Mouse (Mus musculus) stomach, embryonic 14.5 days (tissue): ENCODE measurements around the gene Pkd2l1. TPM values are rescaled to one million over a fixed set of nuclear protein-coding genes. Genes with fewer than 3 reads are reported as not detected.
"Not testable (repeated sequence)": the region's sequence is repeated elsewhere in the genome, so short reads cannot be mapped to it uniquely, and the experiment has no call there.

ENCODE experiments used
- ATAC-seq: fragments of 200-750 bp; cut with Nextera tagmentation; 2 replicates; pipeline ENCODE4 v1.8.0; 2017; ENCODE audit warnings: low read depth, moderate TSS enrichment; ENCODE audit not compliant: insufficient number of reproducible peaks, insufficient read depth, low FRiP score
- H3K27ac ChIP-seq: fragments of 300-500 bp; sonication (generic); 2 replicates; pipeline ENCODE4 v1.5.1; 2014; ENCODE audit warnings: mild to moderate bottlenecking, low read length, moderate library complexity, mixed read lengths
- H3K27me3 ChIP-seq: fragments of 300-500 bp; sonication (generic); 2 replicates; pipeline ENCODE4 v1.6.1; 2014; ENCODE audit warnings: low read length, control low read depth, mixed read lengths; ENCODE audit not compliant: control insufficient read depth, insufficient read depth
- H3K36me3 ChIP-seq: fragments of 300-500 bp; sonication (generic); 2 replicates; pipeline ENCODE4 v1.6.1; 2014; ENCODE audit warnings: mild to moderate bottlenecking, control low read depth, low read length, moderate library complexity, mixed read lengths; ENCODE audit not compliant: control insufficient read depth, insufficient read depth
- H3K4me1 ChIP-seq: fragments of 300-500 bp; sonication (generic); 2 replicates; pipeline ENCODE4 v1.6.1; 2014; ENCODE audit warnings: low read length, control low read depth, mixed read lengths; ENCODE audit not compliant: control insufficient read depth, insufficient read depth
- H3K4me2 ChIP-seq: fragments of 300-500 bp; sonication (generic); replicated peaks from 2 replicates; pipeline ENCODE4 v1.6.1; 2014; ENCODE audit warnings: low read depth, low read length, control low read depth
- H3K4me3 ChIP-seq: fragments of 300-500 bp; sonication (generic); 2 replicates; pipeline ENCODE4 v1.5.1; 2014; ENCODE audit warnings: low read depth, low read length, control low read depth
- H3K9ac ChIP-seq: fragments of 300-500 bp; sonication (generic); replicated peaks from 2 replicates; pipeline ENCODE4 v1.6.1; 2014; ENCODE audit warnings: low read depth, mild to moderate bottlenecking, control low read depth, low read length, moderate library complexity, mixed read lengths
- H3K9me3 ChIP-seq: fragments of 300-500 bp; sonication (generic); 2 replicates; pipeline ENCODE4 v1.6.1; 2016; ENCODE audit warnings: low read depth, low read length, control low read depth; ENCODE audit not compliant: control insufficient read depth
- WGBS: fragments of 180-500 bp; shearing (Covaris S2); extraction: QIAGEN DNeasy Blood & Tissue Kit; methylation state at CpG from one replicate; pipeline ENCODE4 v1.1.7; 2014; 5-methylcytosine and 5-hydroxymethylcytosine counted together
- polyA plus RNA-seq: library from polyadenylated mRNA; unstranded; fragments of >200 nt; fragmentation: Nextera tagmentation; extraction: Ambion mirVana; gene quantifications from 2 replicates; pipeline ENCODE4 v1.2.1, GENCODE M21; 2014

Gene Pkd2l1
- polyA plus RNA-seq, 1 experiment from 2014 or later = not detected

DNA sequence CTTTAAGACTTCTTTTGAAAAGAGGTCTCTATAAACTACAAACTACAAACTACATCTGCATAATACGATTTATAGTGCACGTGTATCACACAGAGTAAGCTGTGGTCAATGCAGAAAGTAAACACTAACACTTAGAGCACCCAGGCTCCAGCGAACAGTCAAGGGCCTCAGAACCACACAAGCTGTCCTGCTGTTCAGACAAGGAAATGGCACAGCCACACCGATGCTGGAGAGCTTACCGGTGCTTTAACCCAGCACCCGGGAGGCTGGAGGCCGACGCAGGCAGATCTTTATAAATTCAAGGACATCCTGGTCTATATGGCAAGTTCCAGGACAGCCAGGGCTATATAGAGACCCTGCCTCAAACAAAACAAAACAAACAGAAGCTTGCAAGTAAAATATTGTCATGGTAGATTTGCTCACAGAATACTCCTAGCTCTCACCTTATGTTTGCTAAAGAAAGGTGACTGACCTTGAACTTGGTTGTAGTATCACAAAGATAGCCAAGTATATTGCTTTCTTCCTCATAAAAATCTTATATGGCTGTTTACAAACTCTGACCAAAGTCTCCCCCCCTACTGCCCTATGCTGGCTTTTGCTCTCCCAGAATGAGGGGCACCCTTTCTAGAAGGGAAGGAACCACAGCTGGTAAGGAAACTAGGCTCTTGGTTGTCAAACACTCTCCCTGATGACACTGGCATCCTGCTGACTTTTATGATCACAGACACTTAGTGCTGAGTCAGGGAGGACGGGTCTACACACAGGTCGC lies 64.3 kb downstream of the Pkd2l1 start:
- Histone ChIP-seq H3K9ac (no peak overlapping the region), H3K27ac (no peak overlapping the region), H3K4me1 (no peaks in the 10 kb centered on the region), H3K27me3 (no peaks in the 10 kb centered on the region), H3K4me3 (no peak overlapping the region), H3K36me3 (peaks cover 63% of the 10 kb centered on the region), H3K9me3 (no peaks in the 10 kb centered on the region), H3K4me2 (no peak overlapping the region)
- no peak for ATAC-seq
- WGBS = 91% methylated on average over 10 of the region's 10 CpGs

DNA sequence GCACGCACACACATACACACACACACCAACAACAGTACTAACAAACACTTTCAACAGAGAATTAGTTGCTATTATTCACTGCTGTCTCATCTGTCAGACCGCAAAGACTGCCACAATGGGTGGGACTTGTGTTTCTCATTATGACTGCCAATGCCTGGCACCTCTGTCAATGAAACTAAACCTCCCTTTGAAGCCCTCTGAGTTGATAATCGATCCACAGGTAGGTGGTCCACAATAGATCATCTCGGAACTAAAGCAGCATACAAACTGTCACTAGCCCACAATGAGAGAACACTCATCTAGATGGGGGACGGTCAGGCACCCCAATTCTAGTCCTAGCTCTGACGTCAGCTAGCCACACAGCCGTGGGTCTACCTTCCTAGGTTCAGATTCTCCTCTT lies 71.1 kb downstream of the Pkd2l1 start:
- no peaks in the 10 kb centered on the region for H3K4me1 ChIP-seq
- no peak overlapping the region for H3K4me2 ChIP-seq
- no peak overlapping the region for H3K27ac ChIP-seq
- WGBS = 93% methylated on average over 7 of the region's 7 CpGs
- no peaks in the 10 kb centered on the region for H3K9me3 ChIP-seq
- H3K36me3 ChIP-seq = peaks cover 47% of the 10 kb centered on the region
- ATAC-seq = no peak
- no peak overlapping the region for H3K9ac ChIP-seq
- H3K4me3 ChIP-seq = no peak overlapping the region
- no peaks in the 10 kb centered on the region for H3K27me3 ChIP-seq

DNA sequence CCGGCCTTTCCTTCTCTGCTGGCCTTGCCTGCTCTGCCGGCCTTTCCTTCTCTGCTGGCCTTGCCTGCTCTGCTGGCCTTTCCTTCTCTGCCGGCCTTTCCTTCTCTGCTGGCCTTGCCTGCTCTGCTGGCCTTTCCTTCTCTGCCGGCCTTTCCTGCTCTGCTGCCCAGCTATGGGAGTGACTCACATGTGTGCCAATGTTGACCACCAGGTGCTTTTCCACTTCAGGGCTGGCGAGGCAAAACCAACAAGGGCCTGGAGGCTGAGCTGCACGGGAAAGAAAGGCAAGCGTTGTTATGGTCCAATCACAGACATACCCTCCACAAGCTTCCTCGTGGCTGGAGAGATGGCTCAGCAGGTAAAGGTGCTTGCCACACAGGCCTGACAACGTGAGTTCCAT lies 71.6 kb downstream of the Pkd2l1 start:
- H3K4me1 ChIP-seq, H3K9me3 ChIP-seq, H3K9ac ChIP-seq, H3K4me3 ChIP-seq, H3K4me2 ChIP-seq, ATAC-seq, H3K27ac ChIP-seq, H3K27me3 ChIP-seq: not testable (repeated sequence)
- peaks cover 46% of the 10 kb centered on the region for H3K36me3 ChIP-seq
- WGBS = 86% methylated on average over 7 of the region's 9 CpGs

DNA sequence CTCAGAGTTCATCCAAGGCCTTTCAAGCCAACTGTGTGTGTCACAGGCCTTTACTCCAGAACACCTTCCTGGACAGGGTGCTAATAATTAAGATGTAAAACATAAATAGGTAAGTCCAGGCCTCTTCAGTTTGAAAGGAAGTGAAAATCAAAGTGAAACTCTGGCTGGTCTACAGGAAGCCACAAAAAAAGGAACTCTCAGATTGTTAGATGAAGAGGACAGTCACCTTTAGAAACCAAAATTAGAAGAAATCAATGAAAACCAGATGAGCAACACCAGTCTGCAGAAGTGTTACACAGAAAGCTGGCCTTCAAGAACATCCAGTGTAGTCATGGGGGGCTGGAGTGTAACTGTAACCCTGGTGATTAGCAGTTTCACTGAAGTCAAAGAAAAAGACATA lies 74.4 kb downstream of the Pkd2l1 start:
- H3K4me1 ChIP-seq = no peaks in the 10 kb centered on the region
- no peak overlapping the region for H3K27ac ChIP-seq
- no peak overlapping the region for H3K9ac ChIP-seq
- no peak overlapping the region for H3K4me2 ChIP-seq
- no peak overlapping the region for H3K4me3 ChIP-seq
- H3K9me3 ChIP-seq = no peaks in the 10 kb centered on the region
- peaks cover 53% of the 10 kb centered on the region for H3K36me3 ChIP-seq
- H3K27me3 ChIP-seq = no peaks in the 10 kb centered on the region
- ATAC-seq = no peak

DNA sequence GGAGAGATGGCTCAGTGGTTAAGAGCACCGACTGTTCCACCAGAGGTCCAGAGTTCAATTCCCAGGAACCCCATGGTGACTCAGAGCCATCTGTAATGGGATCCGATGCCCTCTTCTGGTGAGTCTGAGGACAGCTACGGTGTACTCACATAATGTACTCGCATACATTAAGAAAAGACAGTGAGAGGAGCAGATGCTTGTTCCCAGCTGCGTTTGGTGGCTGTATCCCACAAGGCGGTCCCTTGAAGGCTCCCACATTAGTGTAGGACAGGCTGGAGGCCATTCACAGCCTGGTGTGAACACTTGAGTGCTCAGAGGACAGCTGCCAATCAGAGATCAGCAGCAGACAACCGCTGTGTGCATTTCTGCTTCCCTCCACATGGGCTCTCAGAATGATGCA lies 80.5 kb downstream of the Pkd2l1 start:
- H3K36me3 ChIP-seq = peaks cover 41% of the 10 kb centered on the region
- H3K4me3 ChIP-seq = no peak overlapping the region
- H3K27ac ChIP-seq = no peak overlapping the region
- H3K27me3 ChIP-seq = no peaks in the 10 kb centered on the region
- ATAC-seq = no peak
- no peaks in the 10 kb centered on the region for H3K9me3 ChIP-seq
- H3K4me1 ChIP-seq = no peaks in the 10 kb centered on the region
- no peak overlapping the region for H3K4me2 ChIP-seq
- H3K9ac ChIP-seq = no peak overlapping the region
- 72% methylated on average over 7 of the region's 7 CpGs for WGBS

DNA sequence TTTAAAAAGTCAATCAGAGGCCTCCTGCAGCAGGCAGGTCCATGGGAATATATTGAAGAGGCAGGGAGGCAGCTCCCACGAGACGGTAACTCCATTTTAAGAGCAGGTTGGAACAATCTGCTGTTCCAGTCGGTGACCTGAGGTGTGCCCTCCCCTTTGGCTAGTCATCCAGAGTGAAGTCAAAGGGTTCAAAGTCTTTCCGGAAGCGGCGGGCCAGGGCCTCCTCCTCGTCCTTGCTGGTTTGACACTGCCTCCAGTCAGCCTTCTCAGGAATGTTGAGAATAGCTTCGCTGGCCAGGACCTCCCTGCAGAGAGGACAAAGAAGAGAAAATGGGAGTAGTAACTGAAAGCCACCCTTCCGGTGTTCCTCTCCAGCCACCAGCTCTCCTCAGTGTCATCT lies 81.9 kb downstream of the Pkd2l1 start:
- Histone ChIP-seq H3K4me1 (peaks cover 5% of the 10 kb centered on the region), H3K4me2 (no peak overlapping the region), H3K36me3 (peaks cover 38% of the 10 kb centered on the region), H3K9ac (no peak overlapping the region), H3K27me3 (no peaks in the 10 kb centered on the region), H3K9me3 (no peaks in the 10 kb centered on the region), H3K4me3 (no peak overlapping the region), H3K27ac (no peak overlapping the region)
- WGBS = 86% methylated on average over 9 of the region's 9 CpGs
- no peak for ATAC-seq

DNA sequence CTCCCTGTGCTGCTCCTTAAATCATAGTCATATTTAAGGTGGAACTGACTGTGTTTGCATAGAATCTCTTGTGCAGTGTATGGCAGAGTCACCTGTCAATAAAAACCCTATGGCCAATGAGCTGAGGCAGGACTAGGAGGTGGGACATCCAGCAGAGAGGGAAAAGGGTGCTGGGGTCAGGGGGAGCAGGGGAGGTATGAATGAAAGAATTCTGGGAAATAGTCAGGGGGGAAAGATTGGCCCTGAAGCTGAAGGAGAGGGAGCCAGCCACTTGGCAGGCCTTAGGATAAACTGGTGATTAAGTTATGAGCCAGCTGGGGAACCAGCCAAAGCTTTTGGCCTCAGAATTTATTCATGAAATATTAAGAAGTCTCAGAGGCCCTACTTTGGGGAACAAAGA lies 83.2 kb downstream of the Pkd2l1 start:
- ATAC-seq = no peak
- Histone ChIP-seq H3K9me3 (no peaks in the 10 kb centered on the region), H3K4me3 (no peak overlapping the region), H3K27me3 (no peaks in the 10 kb centered on the region), H3K4me1 (peaks cover 5% of the 10 kb centered on the region), H3K27ac (no peak overlapping the region), H3K9ac (no peak overlapping the region), H3K4me2 (no peak overlapping the region), H3K36me3 (peaks cover 30% of the 10 kb centered on the region)

DNA sequence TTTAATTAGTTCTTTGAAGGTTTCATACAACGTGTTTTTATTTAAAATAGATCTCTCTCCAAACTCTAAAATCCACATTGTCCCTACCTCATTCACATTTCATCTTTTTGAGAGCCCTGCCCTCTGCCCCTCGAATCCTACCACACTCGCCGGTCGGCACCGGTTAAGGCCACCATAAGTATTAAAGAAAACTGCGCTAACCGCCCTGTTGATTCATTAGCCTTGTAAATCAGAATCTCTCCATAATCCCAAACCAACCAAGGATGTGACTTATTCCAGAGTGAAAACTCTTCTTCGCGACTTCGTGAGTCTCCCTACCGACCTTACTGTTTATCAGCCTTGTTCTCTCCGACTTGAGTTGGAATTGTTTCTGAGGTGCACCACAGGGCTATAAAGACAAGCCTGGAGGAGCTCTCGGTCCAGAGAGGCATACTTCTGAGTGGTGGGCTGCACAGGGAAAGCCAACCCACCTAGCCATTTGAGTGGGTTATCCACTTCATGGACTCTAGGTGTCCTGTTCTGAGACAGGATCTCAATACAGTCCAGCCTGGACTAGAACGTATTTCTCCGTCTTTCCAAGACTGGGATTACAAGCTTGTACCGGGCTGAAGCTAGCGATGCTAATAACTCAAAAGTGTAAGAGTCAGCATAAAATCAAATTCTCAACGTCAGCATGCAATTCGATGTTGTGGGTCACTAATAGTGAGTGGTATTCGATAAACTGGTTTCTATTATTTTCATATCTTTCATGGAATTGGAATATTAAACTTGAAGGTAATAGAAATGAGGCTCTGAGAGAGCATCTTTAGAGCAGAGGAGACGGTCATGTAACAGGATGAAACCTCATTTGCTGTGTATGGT lies 84.4 kb downstream of the Pkd2l1 start:
- Histone ChIP-seq H3K27me3 (no peaks in the 10 kb centered on the region), H3K4me1 (peaks cover 5% of the 10 kb centered on the region), H3K9me3 (no peaks in the 10 kb centered on the region), H3K9ac (peak overlapping the region; percentile 88), H3K4me3 (peak overlapping the region; percentile 91), H3K36me3 (peaks cover 18% of the 10 kb centered on the region), H3K27ac (peak overlapping the region; percentile 1; the same call in 1 of the 2 replicates), H3K4me2 (peak overlapping the region; percentile 64)
- peak; percentile 24; the same call in 1 of the 2 replicates for ATAC-seq
- 30% methylated on average over 22 of the region's 22 CpGs for WGBS
